Mouse (Mus musculus): ENCODE results near the gene Ttbk1.

Gene Ttbk1

GRCm38 (mm10) chr17:46408478-46408877 lies 79.0 kb downstream of the Ttbk1 start:
- DNase-seq = peak; percentile 21

GRCm38 (mm10) chr17:46394631-46395030 lies 92.8 kb downstream of the Ttbk1 start:
- peak; percentile 46 for DNase-seq

- DNase-seq = peak; percentile 82
Measured at GRCm38 (mm10) chr17:46393012-46393411, 94.5 kb downstream of the Ttbk1 start.

All from heart, adult 11 months (tissue).